25 mouse cellular contexts compared by ENCODE assay signal in the genomic region with DNA sequence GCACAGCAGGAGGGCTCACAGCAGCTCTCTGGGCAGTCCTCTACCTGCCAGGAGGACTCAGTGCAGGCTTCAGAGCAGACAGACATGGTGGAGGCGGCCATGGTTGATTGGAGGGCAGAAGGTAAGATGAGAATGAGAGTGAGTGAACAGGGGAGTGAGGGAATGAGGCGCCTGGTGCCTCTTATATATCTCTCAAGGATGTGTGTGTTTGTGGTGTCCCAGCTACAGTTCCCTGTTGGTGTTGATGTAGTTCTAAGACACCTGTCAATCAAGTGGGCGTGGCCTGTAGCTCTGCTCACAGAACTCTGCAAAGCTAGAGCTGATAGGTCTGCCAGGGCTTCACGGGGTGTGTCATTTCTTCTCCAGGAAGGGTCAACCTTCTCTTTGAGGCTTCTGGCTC. TPM values are rescaled to one million over a fixed set of nuclear protein-coding genes. Genes with fewer than 3 reads are reported as not detected.
"Had no signal": no experiment of that assay in that cellular context is flagged by ENCODE, and none has a peak within 500 bp of the region (broad histone marks: within the 10 kb centered on the region; RNA-seq: fewer than 3 reads in every experiment).

Gene Gm9508, minus strand, starts transcription at position 101 of the 400 bp plus-strand sequence.

- H3K9ac ChIP-seq: lung, embryonic 14.5 days; midbrain, embryonic 12.5 days; midbrain, embryonic 15.5 days; neural tube, embryonic 12.5 days had no signal

- H3K36me3 ChIP-seq: midbrain, embryonic 10.5 days; midbrain, embryonic 12.5 days; midbrain, embryonic 15.5 days; neural tube, embryonic 12.5 days had no signal

- H3K9me3 ChIP-seq: midbrain, embryonic 10.5 days; midbrain, embryonic 12.5 days; midbrain, embryonic 15.5 days had no signal

- H3K4me1 ChIP-seq: midbrain, embryonic 12.5 days; midbrain, embryonic 15.5 days; neural tube, embryonic 12.5 days had no signal

- H3K4me2 ChIP-seq: lung, embryonic 14.5 days; midbrain, embryonic 12.5 days; midbrain, embryonic 15.5 days; neural tube, embryonic 12.5 days had no signal

- ATAC-seq: midbrain, embryonic 15.5 days had no signal

- DNase-seq: lung, adult 18-20 months; lung, embryonic 14.5 days; lung, postnatal 10 days; lung, postnatal 4 days; right cerebral cortex, postnatal 14 days; right cerebral cortex, postnatal 4 days; spleen, adult 18-20 months; thymus, adult 18-20 months; thymus, postnatal 14 days; thymus, postnatal 36 days had no signal

- H3K27ac ChIP-seq: midbrain, embryonic 10.5 days; midbrain, embryonic 12.5 days; midbrain, embryonic 15.5 days; neural tube, embryonic 12.5 days had no signal

- H3K27me3 ChIP-seq: midbrain, embryonic 12.5 days; midbrain, embryonic 15.5 days; neural tube, embryonic 12.5 days had no signal

- H3K4me3 ChIP-seq: midbrain, embryonic 10.5 days; midbrain, embryonic 12.5 days; midbrain, embryonic 15.5 days; neural tube, embryonic 12.5 days had no signal

RNA-seq across cellular contexts. Expression of gene Gm9508, which starts in this region (rescaled TPM):
- total RNA-seq: megakaryocyte, adult 5-6 weeks; megakaryocyte-erythroid progenitor cell, adult 5-6 weeks; midbrain, postnatal 0 days; monocyte, adult 5-6 weeks; neutrophil, adult 5-6 weeks had no signal
- polyA plus RNA-seq: lung, embryonic 14.5 days; lung, embryonic 16.5 days; midbrain, embryonic 10.5 days; midbrain, embryonic 12.5 days; midbrain, embryonic 15.5 days; midbrain, postnatal 0 days; neural tube, embryonic 12.5 days; neural tube, embryonic 14.5 days; small intestine, adult 2 months; stomach, embryonic 14.5 days; stomach, embryonic 16.5 days; thymus, postnatal 0 days had no signal
